Mouse (Mus musculus): ENCODE measurements around the gene Lacc1. TPM values are rescaled to one million over a fixed set of nuclear protein-coding genes. Genes with fewer than 3 reads are reported as not detected.
A peak's percentile ranks its signal among the peaks of the same experiment; 100 is the strongest.
"Not testable (repeated sequence)": the region's sequence is repeated elsewhere in the genome, so short reads cannot be mapped to it uniquely, and the experiment has no call there.

Gene Lacc1
- polyA plus RNA-seq, 1 experiment from 2014 or later = 7.4 TPM

DNA sequence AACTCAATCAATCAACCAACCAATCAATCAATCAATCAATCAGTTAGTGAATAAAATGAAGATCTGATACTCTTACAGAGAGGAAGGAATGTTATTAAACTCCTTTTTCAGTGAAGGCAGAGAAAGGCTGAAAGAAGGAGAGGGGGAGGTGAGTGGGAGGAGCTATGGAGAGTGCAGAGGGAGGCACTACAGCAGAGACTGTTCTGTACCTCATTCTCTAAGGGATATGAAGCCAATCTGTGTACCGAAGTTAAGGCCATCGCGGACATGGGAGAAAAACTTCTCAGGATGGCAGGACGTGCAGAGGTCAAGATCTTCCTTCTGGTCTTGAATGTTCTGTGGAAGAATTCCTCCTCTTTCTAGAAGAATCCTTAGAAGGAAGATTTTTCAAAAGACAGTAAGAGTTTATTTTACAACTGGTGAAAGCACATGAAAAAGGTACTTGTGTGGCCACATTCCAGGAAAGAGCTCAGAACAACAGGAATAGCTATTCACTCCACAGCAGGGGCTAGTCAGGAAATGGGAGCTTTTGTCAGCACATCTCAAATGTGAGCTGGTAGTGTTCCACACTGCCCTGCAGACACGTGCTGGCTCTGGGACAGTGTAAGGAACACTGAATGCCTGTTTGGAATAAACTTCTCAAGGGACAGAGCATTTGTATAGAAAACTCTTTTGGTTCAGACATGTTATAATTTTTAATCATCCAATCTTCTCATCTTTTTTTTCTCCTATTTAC lies 7.2 kb downstream of the Lacc1 start:
- no peak for ATAC-seq (ENCODE audit: low FRiP score, low read depth)

DNA sequence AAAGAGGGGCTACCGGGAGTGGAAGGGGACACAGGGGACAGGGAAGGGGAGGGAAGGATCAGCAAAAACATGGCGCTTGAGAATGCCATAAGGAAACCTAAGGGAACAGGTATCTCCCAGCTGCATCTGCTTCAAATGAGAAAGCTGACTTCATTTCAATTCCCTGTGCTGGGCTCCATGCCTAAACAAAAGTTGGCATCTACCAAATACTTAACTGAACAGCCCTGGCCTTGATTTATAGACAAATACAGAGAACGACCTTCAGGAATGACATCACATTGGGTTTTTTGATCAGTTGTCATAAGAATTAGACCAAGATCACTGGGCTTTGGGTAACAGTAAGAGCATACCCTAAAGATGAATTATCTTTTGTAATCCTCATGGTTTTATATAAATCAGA lies 12.2 kb downstream of the Lacc1 start:
- WGBS = 76% methylated on average over 3 of the region's 3 CpGs
- Histone ChIP-seq H3K36me3 (no peaks in the 10 kb centered on the region), H3K27me3 (no peaks in the 10 kb centered on the region), H3K9me3 (no peaks in the 10 kb centered on the region), H3K4me1 (no peaks in the 10 kb centered on the region), H3K27ac (no peak overlapping the region), H3K9ac (no peak overlapping the region), H3K4me2 (replicated peaks) (no peak overlapping the region), H3K4me3 (no peak overlapping the region)
- no peak for ATAC-seq (ENCODE audit: low FRiP score, low read depth)

More for the DNA sequence above, 7.2 kb downstream of the Lacc1 start:
- H3K36me3 ChIP-seq = no peaks in the 10 kb centered on the region
- WGBS = 69% methylated on average over 5 of the region's 5 CpGs
- H3K4me1 ChIP-seq = 0 out of 2 replicates have a peak, but pooled peaks cover 1% of the 10 kb centered on the region
- no peaks in the 10 kb centered on the region for H3K9me3 ChIP-seq
- no peak overlapping the region for H3K4me2 ChIP-seq (replicated peaks)
- H3K9ac ChIP-seq = no peak overlapping the region
- H3K4me3 ChIP-seq = no peak overlapping the region
- no peak overlapping the region; the same call in 1 of the 2 replicates for H3K27ac ChIP-seq
- no peaks in the 10 kb centered on the region for H3K27me3 ChIP-seq

DNA sequence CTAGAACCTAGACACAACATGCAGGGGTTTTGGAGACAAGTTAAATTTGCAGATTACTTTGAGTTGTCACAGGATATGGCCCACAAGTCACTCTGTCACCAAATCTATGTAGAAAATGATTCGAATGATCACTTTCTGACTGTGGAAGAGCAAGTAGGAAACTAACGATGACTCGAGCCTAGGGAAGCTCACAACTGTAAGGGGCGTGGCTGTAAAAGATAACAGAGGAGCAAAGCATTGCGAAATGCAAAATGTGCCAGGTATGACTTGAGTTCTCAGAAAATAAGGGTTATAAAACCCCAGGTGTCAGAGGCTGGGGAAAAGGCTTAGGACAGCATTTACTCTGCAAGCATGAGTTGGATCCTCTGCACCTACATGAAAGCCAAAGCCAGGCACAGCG lies 19.5 kb downstream of the Lacc1 start:
- no peak for ATAC-seq (ENCODE audit: low FRiP score, low read depth)
- H3K4me2 ChIP-seq (replicated peaks) = no peak overlapping the region

DNA sequence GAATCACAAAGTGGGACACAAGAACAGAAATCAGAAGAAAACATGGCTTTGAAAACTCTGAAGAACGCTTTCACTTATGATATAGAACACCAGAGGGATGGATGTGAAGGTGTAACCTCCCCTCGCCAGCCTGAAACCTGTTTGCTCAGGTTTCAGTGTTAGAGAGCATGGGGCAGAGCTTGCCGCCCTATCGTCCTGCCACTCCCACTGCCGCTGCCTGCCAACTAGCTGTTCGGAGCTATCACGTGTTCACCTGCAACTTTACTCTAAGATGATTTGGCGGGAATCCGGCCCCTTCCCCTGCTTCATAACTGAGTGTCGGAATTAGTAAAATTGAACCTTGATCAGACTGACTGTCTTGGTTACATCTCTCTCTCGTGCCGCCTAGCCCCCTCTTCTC lies 19.9 kb downstream of the Lacc1 start:
- not testable (repeated sequence) for ATAC-seq (ENCODE audit: low FRiP score, low read depth); H3K4me3 ChIP-seq; H3K4me1 ChIP-seq; H3K9me3 ChIP-seq; H3K27ac ChIP-seq; H3K27me3 ChIP-seq; H3K36me3 ChIP-seq; H3K9ac ChIP-seq
- H3K4me2 ChIP-seq (replicated peaks) = peak overlapping the region; percentile 25; the same call in 1 of the 2 replicates
- WGBS = 51% methylated on average over 12 of the region's 12 CpGs

More for the DNA sequence above, 19.5 kb downstream of the Lacc1 start:
- WGBS = 79% methylated on average over 6 of the region's 6 CpGs
- Histone ChIP-seq H3K36me3 (no peaks in the 10 kb centered on the region), H3K9ac (no peak overlapping the region), H3K4me1 (no peaks in the 10 kb centered on the region), H3K27ac (no peak overlapping the region), H3K27me3 (no peaks in the 10 kb centered on the region), H3K9me3 (no peaks in the 10 kb centered on the region), H3K4me3 (no peak overlapping the region)

DNA sequence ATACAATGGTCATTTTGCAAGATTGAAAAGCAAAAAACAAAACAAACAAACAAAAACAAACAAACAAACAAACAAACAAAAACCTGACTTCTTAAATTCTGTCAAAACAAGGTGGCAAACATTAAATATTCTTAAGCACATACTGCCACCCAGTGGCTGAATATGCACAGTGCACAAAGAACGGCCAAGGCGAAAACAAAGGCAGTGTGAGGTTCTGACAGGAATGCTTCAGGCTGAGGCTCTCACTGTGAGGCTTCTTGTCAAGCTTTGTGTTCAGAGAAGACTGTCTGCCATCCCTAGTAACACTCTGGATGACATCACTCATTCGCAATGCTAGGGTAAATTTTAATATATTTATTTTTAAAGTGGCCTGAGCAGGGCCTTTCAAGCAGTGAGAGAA lies 24.9 kb downstream of the Lacc1 start:
- Histone ChIP-seq H3K4me3 (no peak overlapping the region), H3K9me3 (no peaks in the 10 kb centered on the region), H3K27me3 (no peaks in the 10 kb centered on the region), H3K36me3 (no peaks in the 10 kb centered on the region), H3K27ac (no peak overlapping the region), H3K4me1 (no peaks in the 10 kb centered on the region), H3K4me2 (replicated peaks) (no peak overlapping the region), H3K9ac (no peak overlapping the region)
- ATAC-seq (ENCODE audit: low FRiP score, low read depth) = no peak
- WGBS = 10% methylated on average over 3 of the region's 3 CpGs

DNA sequence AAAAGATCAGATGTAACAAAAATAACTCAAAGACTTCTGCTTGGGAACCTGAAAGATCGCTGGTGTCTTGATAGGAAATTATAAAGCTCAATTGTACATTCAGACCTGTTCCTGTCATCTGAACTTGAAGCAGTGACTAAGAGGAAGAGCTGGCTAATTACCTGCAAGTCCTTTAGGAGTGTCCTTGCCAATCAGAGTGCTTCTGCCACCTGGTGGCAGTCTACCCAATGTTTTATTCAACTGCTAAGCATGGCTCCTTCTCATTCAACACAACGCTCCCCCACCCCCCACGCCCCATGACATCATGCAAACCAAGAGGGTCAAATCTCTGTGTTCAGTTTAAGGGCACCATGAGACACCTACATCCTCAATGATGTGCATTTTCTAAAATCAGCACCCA lies 28.5 kb downstream of the Lacc1 start:
- WGBS = 15% methylated on average over 3 of the region's 3 CpGs
- peaks cover 3% of the 10 kb centered on the region; the same call in 1 of the 2 replicates for H3K4me1 ChIP-seq
- no peak overlapping the region for H3K4me3 ChIP-seq
- no peak overlapping the region for H3K27ac ChIP-seq
- no peak overlapping the region for H3K4me2 ChIP-seq (replicated peaks)
- H3K27me3 ChIP-seq = no peaks in the 10 kb centered on the region
- H3K36me3 ChIP-seq = no peaks in the 10 kb centered on the region
- no peak overlapping the region for H3K9ac ChIP-seq
- H3K9me3 ChIP-seq = no peaks in the 10 kb centered on the region
- ATAC-seq (ENCODE audit: low FRiP score, low read depth) = peak; percentile 36; the same call in 1 of the 2 replicates

DNA sequence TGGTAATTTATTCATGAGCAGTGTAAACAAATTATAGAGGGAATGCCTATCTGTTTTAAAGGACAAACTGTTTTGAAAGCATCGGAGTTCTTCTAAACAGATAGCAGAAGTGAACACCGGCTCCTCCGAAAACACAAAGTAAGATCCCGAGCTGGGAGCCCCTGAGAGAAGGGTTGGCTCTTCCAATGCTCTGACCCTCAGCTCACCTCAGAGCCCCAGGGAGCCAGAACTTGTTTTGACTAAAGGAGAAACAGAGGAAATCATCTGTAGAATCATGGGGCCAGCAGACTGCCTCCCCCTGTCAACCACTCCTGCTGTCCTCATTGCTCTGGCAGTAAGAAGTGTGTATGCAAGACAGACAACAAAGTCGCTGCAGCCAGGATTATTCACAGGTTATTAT lies 31.1 kb downstream of the Lacc1 start:
- no peaks in the 10 kb centered on the region for H3K36me3 ChIP-seq
- no peak for ATAC-seq (ENCODE audit: low FRiP score, low read depth)
- no peaks in the 10 kb centered on the region for H3K9me3 ChIP-seq
- H3K4me1 ChIP-seq = peaks cover 3% of the 10 kb centered on the region; the same call in 1 of the 2 replicates
- 76% methylated on average over 5 of the region's 5 CpGs for WGBS
- no peak overlapping the region for H3K4me2 ChIP-seq (replicated peaks)
- H3K4me3 ChIP-seq = no peak overlapping the region
- no peak overlapping the region for H3K27ac ChIP-seq
- no peaks in the 10 kb centered on the region for H3K27me3 ChIP-seq
- H3K9ac ChIP-seq = no peak overlapping the region

DNA sequence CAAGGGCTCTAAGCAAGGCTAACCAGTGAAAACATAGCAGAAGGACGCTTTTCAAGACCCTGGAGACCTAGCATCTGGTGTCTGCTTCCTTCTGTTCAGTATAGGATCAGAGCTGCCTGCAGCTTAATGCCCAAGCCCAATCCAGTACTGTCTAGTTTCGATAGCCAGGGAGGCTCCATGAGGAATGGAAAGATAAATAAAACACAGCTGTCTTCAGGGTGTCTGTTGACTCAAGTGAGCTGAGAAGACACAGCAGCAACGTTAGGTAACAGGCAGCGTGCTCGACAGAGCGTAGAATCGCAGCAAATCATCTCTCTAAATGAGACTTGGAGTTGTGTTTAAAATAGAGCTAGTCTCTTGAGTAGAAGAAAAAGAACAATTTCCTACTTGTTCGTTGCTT lies 32.0 kb downstream of the Lacc1 start:
- Histone ChIP-seq H3K27ac (no peak overlapping the region; the same call in 1 of the 2 replicates), H3K9me3 (no peaks in the 10 kb centered on the region), H3K27me3 (no peaks in the 10 kb centered on the region), H3K4me3 (no peak overlapping the region), H3K9ac (no peak overlapping the region), H3K36me3 (no peaks in the 10 kb centered on the region), H3K4me1 (peaks cover 3% of the 10 kb centered on the region; the same call in 1 of the 2 replicates), H3K4me2 (replicated peaks) (no peak overlapping the region)
- WGBS = 72% methylated on average over 8 of the region's 8 CpGs
- ATAC-seq (ENCODE audit: low FRiP score, low read depth) = no peak

DNA sequence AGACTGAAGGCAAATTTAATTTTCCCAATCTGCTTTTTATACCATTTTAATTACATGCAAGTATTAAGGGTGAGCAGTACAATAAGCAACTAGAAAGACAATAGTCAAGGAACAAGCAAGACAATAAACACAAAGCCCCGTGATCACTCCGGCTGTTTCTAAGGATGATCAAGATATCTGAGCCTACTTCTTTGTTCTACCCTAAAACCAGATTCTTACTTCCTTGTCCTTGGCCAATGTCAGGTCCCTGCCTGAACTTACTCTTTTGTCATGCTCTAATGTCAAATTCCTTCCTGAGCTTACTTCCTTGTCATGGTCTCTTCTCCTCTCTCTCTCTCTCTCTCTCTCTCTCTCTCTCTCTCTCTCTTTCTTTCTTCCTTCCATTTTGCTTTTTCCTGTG lies 46.4 kb downstream of the Lacc1 start:
- not testable (repeated sequence) for H3K27me3 ChIP-seq; H3K36me3 ChIP-seq; ATAC-seq (ENCODE audit: low FRiP score, low read depth); H3K4me1 ChIP-seq; H3K9me3 ChIP-seq; H3K9ac ChIP-seq; H3K27ac ChIP-seq; H3K4me2 ChIP-seq (replicated peaks); H3K4me3 ChIP-seq
- 95% methylated on average over 2 of the region's 2 CpGs for WGBS

DNA sequence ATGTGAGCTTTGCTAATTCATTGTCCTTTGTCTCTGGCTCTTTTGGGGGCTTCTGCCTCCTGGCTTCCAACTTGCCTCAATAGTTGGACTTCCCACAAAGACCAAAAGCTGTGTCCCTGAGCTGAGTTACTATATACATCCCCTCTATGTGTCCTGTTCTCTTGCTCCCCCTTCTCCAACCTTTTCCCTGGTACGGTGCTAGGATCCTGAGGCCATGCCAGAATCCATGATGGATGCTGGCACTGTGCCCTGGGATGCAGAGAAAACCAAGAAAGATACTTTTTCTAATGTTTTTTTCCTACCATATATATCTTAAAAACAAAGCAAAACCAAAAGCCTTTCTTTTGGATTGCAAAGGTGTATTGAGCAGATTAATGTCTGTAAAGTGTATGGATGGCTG lies 54.9 kb downstream of the Lacc1 start:
- Histone ChIP-seq H3K27ac (no peak overlapping the region), H3K4me1 (peaks cover 36% of the 10 kb centered on the region), H3K9me3 (no peaks in the 10 kb centered on the region), H3K27me3 (no peaks in the 10 kb centered on the region), H3K36me3 (no peaks in the 10 kb centered on the region), H3K4me3 (no peak overlapping the region), H3K9ac (no peak overlapping the region), H3K4me2 (replicated peaks) (no peak overlapping the region)
- 59% methylated on average over 1 of the region's 1 CpGs for WGBS
- ATAC-seq (ENCODE audit: low FRiP score, low read depth) = no peak

DNA sequence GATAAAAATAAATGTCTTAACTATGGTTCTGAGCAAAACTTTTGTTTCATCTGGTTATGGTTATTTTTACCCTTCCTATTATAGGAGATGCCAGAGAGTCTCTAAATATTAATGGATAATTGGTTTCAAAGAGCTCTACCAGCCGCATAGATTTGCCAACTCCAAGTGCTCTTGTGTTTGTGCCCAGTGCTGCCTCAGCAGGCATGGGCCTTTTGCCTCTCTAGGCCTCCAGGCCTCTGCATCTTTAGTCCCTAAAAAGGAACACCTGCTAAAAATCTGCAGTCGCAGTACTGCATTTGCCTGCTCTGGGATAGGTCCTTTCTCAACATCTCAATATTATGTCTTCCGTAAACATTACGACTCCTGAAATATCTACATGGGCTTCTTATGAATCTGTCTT lies 55.5 kb downstream of the Lacc1 start:
- ATAC-seq (ENCODE audit: low FRiP score, low read depth) = no peak
- no peak overlapping the region for H3K9ac ChIP-seq
- no peak overlapping the region for H3K4me2 ChIP-seq (replicated peaks)
- no peak overlapping the region for H3K27ac ChIP-seq
- WGBS = 92% methylated on average over 4 of the region's 4 CpGs
- no peaks in the 10 kb centered on the region for H3K9me3 ChIP-seq
- H3K4me3 ChIP-seq = no peak overlapping the region
- no peaks in the 10 kb centered on the region for H3K27me3 ChIP-seq
- H3K36me3 ChIP-seq = no peaks in the 10 kb centered on the region
- peaks cover 41% of the 10 kb centered on the region for H3K4me1 ChIP-seq

DNA sequence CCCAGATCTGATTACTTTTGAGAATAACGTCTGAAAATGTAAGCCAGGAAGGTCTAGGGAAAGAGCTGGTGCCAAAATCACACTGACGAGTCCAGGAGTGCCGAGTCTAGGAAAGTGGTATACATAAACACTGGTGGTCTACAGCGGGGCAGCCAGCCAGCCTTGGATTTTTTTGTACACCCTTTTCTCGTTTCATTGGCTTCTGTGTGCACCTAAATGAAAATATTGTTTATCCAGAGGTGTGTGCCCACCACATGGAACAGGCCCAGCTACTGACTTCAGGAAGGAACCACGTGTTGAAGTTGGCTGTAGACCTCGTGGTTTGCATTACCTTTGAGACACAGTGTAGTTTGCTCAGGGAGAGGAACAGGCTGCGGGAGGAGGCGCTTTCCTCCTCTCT lies 57.1 kb downstream of the Lacc1 start:
- H3K4me1 ChIP-seq = peaks cover 44% of the 10 kb centered on the region
- peak overlapping the region; percentile 78 for H3K27ac ChIP-seq
- H3K36me3 ChIP-seq = no peaks in the 10 kb centered on the region
- H3K9ac ChIP-seq = no peak overlapping the region
- H3K9me3 ChIP-seq = no peaks in the 10 kb centered on the region
- 47% methylated on average over 9 of the region's 9 CpGs for whole genome bisulfite sequencing
- no peaks in the 10 kb centered on the region for H3K27me3 ChIP-seq
- ATAC-seq (ENCODE audit: low FRiP score, low read depth) = peak; percentile 89
- no peak overlapping the region for H3K4me2 ChIP-seq (replicated peaks)
- H3K4me3 ChIP-seq = no peak overlapping the region

Data from limb, embryonic 13.5 days (tissue).